Mouse (Mus musculus) kidney, postnatal 14 days (tissue): ENCODE results near the gene Mcrip2.

Experiments used
- DNase-seq: peaks from one replicate; pipeline ENCODE4 v3.0.0; 2022; ENCODE audit warnings: mixed read lengths

Mcrip2 gene

GRCm38 (mm10) chr17:25863681-25864080, 4.9 kb downstream of the Mcrip2 start:
- peak; percentile 48 for DNase-seq

- no peak for DNase-seq
Measured at GRCm38 (mm10) chr17:25861704-25862612, 6.6 kb downstream of the Mcrip2 start.

GRCm38 (mm10) chr17:25860832-25861703, 7.5 kb downstream of the Mcrip2 start, which contains the start of gene Wdr90:
Wdr90 (minus strand) TSS chr17:25861501.
- DNase-seq: peak; percentile 95

- DNase-seq: no peak
Measured at GRCm38 (mm10) chr17:25860229-25860628, 8.3 kb downstream of the Mcrip2 start.

GRCm38 (mm10) chr17:25844396-25844901, 24.1 kb downstream of the Mcrip2 start, which contains the start of gene Rhot2:
Rhot2 (minus strand) TSS chr17:25844851.
- peak; percentile 96 for DNase-seq

GRCm38 (mm10) chr17:25843636-25844395, 24.7 kb downstream of the Mcrip2 start:
- no peak for DNase-seq

- DNase-seq: no peak
Measured at GRCm38 (mm10) chr17:25843122-25843521, 25.4 kb downstream of the Mcrip2 start.

- DNase-seq: no peak
Measured at GRCm38 (mm10) chr17:25842509-25842908, 26.1 kb downstream of the Mcrip2 start.

- DNase-seq: no peak
Measured at GRCm38 (mm10) chr17:25841117-25841880, 27.3 kb downstream of the Mcrip2 start, which contains the start of gene Gm20683. Gm20683 (minus strand) TSS chr17:25841763.

GRCm38 (mm10) chr17:25840519-25840918, 28.0 kb downstream of the Mcrip2 start:
- no peak for DNase-seq

GRCm38 (mm10) chr17:25839455-25840235, 28.9 kb downstream of the Mcrip2 start:
- peak; percentile 64 for DNase-seq

- no peak for DNase-seq
Measured at GRCm38 (mm10) chr17:25838904-25839303, 29.7 kb downstream of the Mcrip2 start.

GRCm38 (mm10) chr17:25837533-25837932, 31.0 kb downstream of the Mcrip2 start:
- DNase-seq: no peak

GRCm38 (mm10) chr17:25837076-25837410, 31.5 kb downstream of the Mcrip2 start, which contains the start of gene Rhbdl1:
Rhbdl1 (minus strand) TSS chr17:25837295.
- peak; percentile 85 for DNase-seq

- peak; percentile 64 for DNase-seq
Measured at GRCm38 (mm10) chr17:25836397-25837075, 32.0 kb downstream of the Mcrip2 start.

GRCm38 (mm10) chr17:25835816-25836215, 32.7 kb downstream of the Mcrip2 start:
- DNase-seq: no peak

GRCm38 (mm10) chr17:25835301-25835700, 33.3 kb downstream of the Mcrip2 start:
- DNase-seq: no peak

- no peak for DNase-seq
Measured at GRCm38 (mm10) chr17:25834595-25835222, 33.9 kb downstream of the Mcrip2 start.

GRCm38 (mm10) chr17:25833961-25834594, 34.5 kb downstream of the Mcrip2 start:
- peak; percentile 73 for DNase-seq
